Mouse (Mus musculus) adrenal gland, adult 2 months (tissue): Measurements from ENCODE around the gene Sdk1. TPM values are rescaled to one million over a fixed set of nuclear protein-coding genes. Genes with fewer than 3 reads are reported as not detected.
A peak's percentile ranks its signal among the peaks of the same experiment; 100 is the strongest.

Experiments used
- DNase-seq: peaks from one replicate; pipeline ENCODE4 v3.0.0; 2021
- polyA plus RNA-seq: library from polyadenylated mRNA; depleted of rRNA; stranded (reverse); fragments of >200 nt; gene quantifications from 2 replicates; pipeline ENCODE4 v1.2.3, GENCODE M21; 2012
- total RNA-seq, 2 experiments: library from RNA; stranded (reverse); gene quantifications; 2 replicates each; pipeline ENCODE4 v1.2.3; 2021

Gene Sdk1
- total and polyA plus RNA-seq, 3 experiments, result 7.1 to 14.0 (median 13.6) TPM

GRCm38 (mm10) chr5:142127779-142128178, 886.5 kb downstream of the Sdk1 start:
- DNase-seq, result no peak

GRCm38 (mm10) chr5:142128181-142128611, 886.9 kb downstream of the Sdk1 start:
- DNase-seq, result no peak

GRCm38 (mm10) chr5:142130004-142130403, 888.7 kb downstream of the Sdk1 start:
- DNase-seq, result no peak

- DNase-seq, result no peak
Observed at GRCm38 (mm10) chr5:142139978-142140377, 898.7 kb downstream of the Sdk1 start.

- DNase-seq, result no peak
Observed at GRCm38 (mm10) chr5:142149594-142149993, 908.3 kb downstream of the Sdk1 start.

GRCm38 (mm10) chr5:142150756-142151155, 909.5 kb downstream of the Sdk1 start:
- DNase-seq, result no peak

- DNase-seq, result no peak
Observed at GRCm38 (mm10) chr5:142156868-142157852, 915.9 kb downstream of the Sdk1 start.

- DNase-seq, result no peak
Observed at GRCm38 (mm10) chr5:142163483-142163882, 922.2 kb downstream of the Sdk1 start.

GRCm38 (mm10) chr5:142173636-142174035, 932.3 kb downstream of the Sdk1 start:
- DNase-seq, result no peak

- no peak for DNase-seq
Observed at GRCm38 (mm10) chr5:142178164-142178563, 936.9 kb downstream of the Sdk1 start.

- no peak for DNase-seq
Observed at GRCm38 (mm10) chr5:142179304-142179703, 938.0 kb downstream of the Sdk1 start.

GRCm38 (mm10) chr5:142181862-142182261, 940.6 kb downstream of the Sdk1 start:
- no peak for DNase-seq

GRCm38 (mm10) chr5:142188765-142189164, 947.5 kb downstream of the Sdk1 start:
- no peak for DNase-seq

- DNase-seq, result no peak
Observed at GRCm38 (mm10) chr5:142209911-142210310, 968.6 kb downstream of the Sdk1 start.

GRCm38 (mm10) chr5:142212252-142212651, 971.0 kb downstream of the Sdk1 start:
- DNase-seq, result no peak

GRCm38 (mm10) chr5:142215981-142216380, 974.7 kb downstream of the Sdk1 start:
- DNase-seq, result no peak

GRCm38 (mm10) chr5:142220851-142221503, 979.7 kb downstream of the Sdk1 start:
- DNase-seq, result peak; percentile 6

- DNase-seq, result no peak
Observed at GRCm38 (mm10) chr5:142228957-142229810, 987.9 kb downstream of the Sdk1 start.

- no peak for DNase-seq
Observed at GRCm38 (mm10) chr5:142229811-142230205, 988.5 kb downstream of the Sdk1 start.

- DNase-seq, result no peak
Observed at GRCm38 (mm10) chr5:142240288-142240687, 999.0 kb downstream of the Sdk1 start.

- DNase-seq, result peak; percentile 2
Observed at GRCm38 (mm10) chr5:142242597-142242996, 1001.3 kb downstream of the Sdk1 start.

- no peak for DNase-seq
Observed at GRCm38 (mm10) chr5:142243069-142243468, 1001.8 kb downstream of the Sdk1 start.
